Mouse (Mus musculus): Measurements from ENCODE around the gene Slc24a3.

GRCm38 (mm10) chr2:145457106-145457747 is 289.7 kb downstream of the Slc24a3 start:
- TF ChIP-seq POLR2A (IDR thresholded peaks at IDR 0.05; ENCODE audit: borderline replicate concordance, extremely low read depth, low read depth, low read length) (no peak), CTCF (IDR thresholded peaks at IDR 0.05; ENCODE audit: insufficient read depth, low read length) (no peak)
